Mouse (Mus musculus) intestine, postnatal 0 days (tissue): Measurements from ENCODE around the gene Mitf. TPM values are rescaled to one million over a fixed set of nuclear protein-coding genes. Genes with fewer than 3 reads are reported as not detected.

Experiments
- ATAC-seq: fragments of 200-750 bp; cut with Nextera tagmentation; 2 replicates; pipeline ENCODE4 v1.8.0; 2017; ENCODE audit warnings: mild to moderate bottlenecking, moderate TSS enrichment, moderate library complexity
- H3K27ac ChIP-seq: fragments of 300-500 bp; sonication (generic); 2 replicates; pipeline ENCODE4 v1.5.1; 2014; ENCODE audit warnings: mild to moderate bottlenecking, low read depth, low read length, moderate library complexity
- H3K27me3 ChIP-seq: fragments of 300-500 bp; sonication (generic); replicated peaks from 2 replicates; pipeline ENCODE4 v1.6.1; 2014; ENCODE audit warnings: low read length, mixed read lengths; ENCODE audit not compliant: control insufficient read depth, insufficient read depth
- H3K36me3 ChIP-seq: fragments of 300-500 bp; sonication (generic); 2 replicates; pipeline ENCODE4 v1.6.1; 2014; ENCODE audit warnings: mild to moderate bottlenecking, moderate library complexity; ENCODE audit not compliant: control insufficient read depth, insufficient read depth
- H3K4me1 ChIP-seq: fragments of 300-500 bp; sonication (generic); replicated peaks from 2 replicates; pipeline ENCODE4 v1.6.1; 2014; ENCODE audit warnings: antibody characterized with exemption, low read length, mixed read lengths; ENCODE audit not compliant: control insufficient read depth, insufficient read depth
- H3K4me2 ChIP-seq: fragments of 300-500 bp; sonication (generic); replicated peaks from 2 replicates; pipeline ENCODE4 v1.6.1; 2014; ENCODE audit warnings: low read depth, mild to moderate bottlenecking, moderate library complexity
- H3K4me3 ChIP-seq: fragments of 300-500 bp; sonication (generic); 2 replicates; pipeline ENCODE4 v1.5.1; 2014; ENCODE audit warnings: low read depth, low read length
- H3K9ac ChIP-seq: fragments of 300-500 bp; sonication (generic); 2 replicates; pipeline ENCODE4 v1.6.1; 2014; ENCODE audit warnings: mild to moderate bottlenecking, low read depth, low read length
- H3K9me3 ChIP-seq: fragments of 300-500 bp; sonication (generic); 2 replicates; pipeline ENCODE4 v1.6.1; 2016; ENCODE audit warnings: mixed run types; ENCODE audit not compliant: control insufficient read depth
- CTCF ChIP-seq: sonication (generic); IDR thresholded peaks from 2 replicates; pipeline ENCODE4 v1.5.1; 2016; ENCODE audit warnings: low read depth, mild to moderate bottlenecking, control low read depth, antibody characterized with exemption, moderate library complexity
- WGBS: fragments of 180-500 bp; shearing (Covaris S2); extraction: QIAGEN DNeasy Blood & Tissue Kit; methylation state at CpG from one replicate; pipeline ENCODE4 v1.1.7; 2014; 5-methylcytosine and 5-hydroxymethylcytosine counted together
- polyA plus RNA-seq: library from polyadenylated mRNA; unstranded; fragments of >200 nt; fragmentation: Nextera tagmentation; extraction: Ambion mirVana; gene quantifications from 2 replicates; pipeline ENCODE4 v1.2.1, GENCODE M21; 2015

Mitf gene
- polyA plus RNA-seq, 1 experiment from 2014 or later: 0.74 TPM

DNA sequence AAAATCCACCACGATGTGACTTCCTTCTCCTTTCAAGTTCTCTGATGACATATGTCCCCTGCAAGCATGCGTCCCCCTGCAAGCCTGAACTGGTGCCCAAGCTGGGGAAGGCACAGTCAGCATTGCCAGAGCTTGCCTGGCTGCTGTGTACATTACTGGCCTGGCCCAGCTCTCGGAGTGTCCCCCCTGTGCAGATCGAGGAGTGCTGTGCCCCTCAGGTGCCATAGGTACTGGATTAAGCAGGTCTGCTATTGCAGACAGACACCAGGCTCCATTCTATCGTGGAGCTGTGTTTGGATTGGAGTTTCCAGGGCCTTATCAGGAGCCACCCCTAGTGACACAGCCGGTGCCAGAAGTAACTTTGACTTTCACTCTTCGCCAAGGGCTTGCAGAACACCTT, 122.6 kb downstream of the Mitf start:
- no peak overlapping the region for H3K4me2 ChIP-seq
- H3K27ac ChIP-seq: no peak overlapping the region
- H3K9me3 ChIP-seq: no peaks in the 10 kb centered on the region
- 36% methylated on average over 7 of the region's 7 CpGs for WGBS
- no peak overlapping the region for H3K9ac ChIP-seq
- H3K4me3 ChIP-seq: no peak overlapping the region
- H3K27me3 ChIP-seq: no peaks in the 10 kb centered on the region
- no peaks in the 10 kb centered on the region for H3K4me1 ChIP-seq
- no peak for TF ChIP-seq CTCF
- no peak for ATAC-seq
- H3K36me3 ChIP-seq: no peaks in the 10 kb centered on the region

DNA sequence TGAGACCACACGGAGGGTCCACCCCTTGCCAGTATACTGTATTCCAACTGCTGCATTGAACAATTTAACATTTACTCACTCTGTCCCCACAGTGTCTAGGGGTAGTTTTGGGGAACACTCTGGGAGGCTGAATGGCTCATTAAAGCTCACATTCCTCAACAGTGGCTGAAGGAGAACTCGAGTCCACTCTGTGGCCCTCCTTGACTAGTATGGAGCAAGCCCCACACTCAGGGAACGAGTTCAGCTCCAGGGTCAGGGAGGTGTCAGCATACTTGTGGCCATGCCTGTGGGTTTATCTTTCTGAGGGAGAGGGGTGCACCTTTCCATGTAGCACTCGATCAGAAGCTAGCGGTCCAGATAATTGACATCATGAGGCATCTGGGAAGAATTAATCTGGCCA, 130.3 kb downstream of the Mitf start:
- no peak overlapping the region for H3K9ac ChIP-seq
- no peaks in the 10 kb centered on the region for H3K9me3 ChIP-seq
- H3K27me3 ChIP-seq: no peaks in the 10 kb centered on the region
- no peak overlapping the region for H3K4me3 ChIP-seq
- ATAC-seq: no peak
- H3K36me3 ChIP-seq: no peaks in the 10 kb centered on the region
- no peak overlapping the region for H3K4me2 ChIP-seq
- H3K27ac ChIP-seq: no peak overlapping the region
- TF ChIP-seq CTCF: no peak
- whole genome bisulfite sequencing: 79% methylated on average over 5 of the region's 5 CpGs
- H3K4me1 ChIP-seq: no peaks in the 10 kb centered on the region

DNA sequence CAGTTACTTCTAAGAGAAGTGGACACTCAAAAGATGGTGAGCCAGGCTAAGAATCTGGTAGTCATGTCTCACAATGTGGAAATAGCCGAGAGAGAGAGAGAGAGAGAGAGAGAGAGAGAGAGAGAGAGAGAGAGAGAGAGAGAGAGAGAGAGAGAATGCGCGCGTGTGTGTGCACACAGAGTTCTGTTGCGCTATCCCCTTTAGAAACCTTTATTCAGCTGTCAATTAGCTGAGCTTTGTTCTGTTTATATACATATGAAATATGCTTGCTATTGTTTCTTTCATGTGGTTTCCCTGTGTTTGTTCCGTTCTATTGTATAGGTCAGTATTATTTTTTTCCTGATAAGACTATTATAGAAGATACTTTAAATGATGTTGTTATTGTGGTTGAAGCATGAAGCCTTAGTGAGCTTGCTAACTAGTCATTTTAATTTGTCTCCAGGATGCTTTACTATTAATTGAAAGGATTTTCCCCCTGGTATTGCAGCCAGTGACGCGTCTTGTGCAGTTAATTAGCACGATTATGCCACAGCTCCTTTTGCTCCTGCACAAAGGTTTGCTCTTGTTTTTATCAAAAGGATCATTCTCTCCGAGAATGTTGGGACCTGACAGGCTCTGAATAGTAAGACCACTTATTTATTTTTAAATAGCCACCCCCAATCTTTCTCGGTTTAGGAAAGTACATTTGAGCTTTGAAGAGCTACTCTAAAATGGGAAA, 131.2 kb downstream of the Mitf start:
- H3K9ac ChIP-seq: no peak overlapping the region
- no peak overlapping the region for H3K4me3 ChIP-seq
- ATAC-seq: no peak
- WGBS: 80% methylated on average over 11 of the region's 11 CpGs
- H3K4me2 ChIP-seq: no peak overlapping the region
- H3K9me3 ChIP-seq: no peaks in the 10 kb centered on the region
- no peaks in the 10 kb centered on the region for H3K36me3 ChIP-seq
- H3K27me3 ChIP-seq: no peaks in the 10 kb centered on the region
- no peak overlapping the region for H3K27ac ChIP-seq
- H3K4me1 ChIP-seq: no peaks in the 10 kb centered on the region
- TF ChIP-seq CTCF: no peak

DNA sequence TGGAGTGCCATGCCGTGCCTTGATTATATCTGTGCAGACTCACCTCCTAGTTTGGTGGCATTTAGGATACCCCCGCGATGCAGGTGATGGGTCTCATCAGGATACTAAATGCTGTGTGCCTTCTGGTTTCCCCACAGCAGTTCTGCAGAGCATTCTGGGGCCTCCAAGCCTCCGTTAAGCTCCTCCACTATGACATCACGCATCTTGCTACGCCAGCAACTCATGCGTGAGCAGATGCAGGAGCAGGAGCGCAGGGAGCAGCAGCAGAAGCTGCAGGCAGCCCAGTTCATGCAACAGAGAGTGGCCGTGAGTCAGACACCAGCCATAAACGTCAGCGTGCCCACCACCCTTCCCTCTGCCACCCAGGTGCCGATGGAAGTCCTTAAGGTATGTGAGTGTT, 134.1 kb downstream of the Mitf start:
- H3K9ac ChIP-seq: no peak overlapping the region
- no peak overlapping the region for H3K27ac ChIP-seq
- H3K27me3 ChIP-seq: no peaks in the 10 kb centered on the region
- 87% methylated on average over 12 of the region's 12 CpGs for WGBS
- no peaks in the 10 kb centered on the region for H3K4me1 ChIP-seq
- no peak for ATAC-seq
- no peak overlapping the region for H3K4me3 ChIP-seq
- H3K36me3 ChIP-seq: no peaks in the 10 kb centered on the region
- no peak for TF ChIP-seq CTCF
- H3K9me3 ChIP-seq: no peaks in the 10 kb centered on the region
- H3K4me2 ChIP-seq: no peak overlapping the region

DNA sequence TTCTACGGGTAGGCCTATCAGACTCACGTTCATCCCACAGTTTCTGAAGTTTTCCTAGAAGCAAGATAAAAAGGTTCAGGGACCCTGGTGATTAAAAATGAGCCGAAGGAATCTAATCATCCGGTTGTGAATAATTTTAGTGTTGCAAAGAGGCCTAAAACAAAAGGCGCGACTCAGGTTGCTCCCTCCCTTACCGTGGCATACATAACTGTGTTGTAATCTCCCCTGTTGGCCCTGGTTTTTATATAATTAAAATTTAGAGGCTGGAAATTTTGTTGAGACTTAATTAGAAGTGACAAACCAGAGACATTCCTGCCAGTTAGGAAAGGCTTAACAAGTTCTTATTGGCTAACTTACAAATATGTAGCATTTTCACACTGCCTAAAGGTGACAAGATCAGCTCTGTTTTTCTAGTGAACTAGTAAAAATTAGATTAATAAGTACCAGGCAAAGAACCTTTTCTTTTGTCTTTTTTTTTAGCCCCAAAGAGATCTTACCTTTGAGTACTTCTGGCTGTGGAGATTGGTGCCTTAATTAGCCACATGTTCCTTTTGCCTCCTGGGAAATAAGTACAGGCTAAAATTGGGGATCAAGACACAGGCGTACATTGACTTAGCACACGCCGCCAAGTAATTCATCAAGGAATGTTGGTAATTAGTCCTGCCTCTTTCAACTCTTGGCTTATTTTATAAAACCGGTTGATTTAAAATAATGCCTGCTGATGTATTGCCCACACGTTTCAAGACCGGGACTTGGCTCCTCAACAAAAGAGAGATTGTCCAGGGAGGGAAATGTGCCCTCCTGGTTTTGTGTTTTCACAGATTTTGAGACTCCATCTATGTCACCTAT, 143.4 kb downstream of the Mitf start:
- no peak for TF ChIP-seq CTCF
- H3K4me1 ChIP-seq: no peaks in the 10 kb centered on the region
- no peak overlapping the region for H3K4me3 ChIP-seq
- no peak for ATAC-seq
- WGBS: 86% methylated on average over 13 of the region's 13 CpGs
- no peaks in the 10 kb centered on the region for H3K9me3 ChIP-seq
- H3K4me2 ChIP-seq: no peak overlapping the region
- H3K36me3 ChIP-seq: no peaks in the 10 kb centered on the region
- H3K9ac ChIP-seq: no peak overlapping the region
- H3K27me3 ChIP-seq: no peaks in the 10 kb centered on the region
- no peak overlapping the region for H3K27ac ChIP-seq

DNA sequence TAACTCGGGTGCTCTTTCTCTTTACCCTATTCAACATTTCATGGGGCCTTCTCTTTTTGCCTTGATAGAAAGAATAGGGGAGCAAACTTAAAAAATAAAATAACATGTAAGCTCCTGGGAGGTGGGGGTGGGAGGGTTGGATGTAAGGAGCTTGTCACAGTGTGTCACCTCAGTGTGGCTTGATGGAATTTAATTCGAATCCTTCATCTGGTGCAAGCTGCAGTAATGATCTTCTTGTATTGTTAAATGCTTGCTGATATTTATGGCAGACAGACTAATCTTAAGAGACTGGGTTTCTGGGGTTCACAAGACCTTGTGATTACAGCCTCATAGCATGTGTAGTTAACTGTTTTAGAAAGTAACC, 144.0 kb downstream of the Mitf start:
- Histone ChIP-seq H3K4me2 (no peak overlapping the region), H3K9me3 (no peaks in the 10 kb centered on the region), H3K27ac (no peak overlapping the region), H3K4me3 (no peak overlapping the region), H3K36me3 (no peaks in the 10 kb centered on the region), H3K27me3 (no peaks in the 10 kb centered on the region), H3K4me1 (no peaks in the 10 kb centered on the region), H3K9ac (no peak overlapping the region)
- no peak for TF ChIP-seq CTCF
- WGBS: 77% methylated on average over 2 of the region's 2 CpGs
- ATAC-seq: no peak
